Mouse (Mus musculus) v-Abl transformed pro-B cells (cell line): ENCODE data around the gene Primpol.
"Not testable (repeated sequence)": the region's sequence is repeated elsewhere in the genome, so short reads cannot be mapped to it uniquely, and the experiment has no call there.

Experiments
- in situ Hi-C, 2 experiments: fragments of 400-800 bp; cut with MboI; formaldehyde crosslinking; loops; one replicate each; pipeline ENCODE4 v1.15.1; 2025; ENCODE audit not compliant: unreplicated experiment in 2 of 2

Gene Primpol

GRCm38 (mm10) chr8:46611557-46611956 lies 5.5 kb downstream of the Primpol start:
- in situ Hi-C loops, result loop anchor here in 1 of 2 experiments (25.0 kb wide), 1 partner anchor 1076 kb away; the partner anchor contains the start of gene Ing2

GRCm38 (mm10) chr8:46606930-46607329 lies 10.1 kb downstream of the Primpol start:
- in situ Hi-C loops, result loop anchor here in 1 of 2 experiments (25.0 kb wide), 1 partner anchor 1080 kb away; the partner anchor contains the start of gene Ing2

- in situ Hi-C loops, result loop anchor here in 1 of 2 experiments (25.0 kb wide), 1 partner anchor 1084 kb away; the partner anchor contains the start of gene Ing2
Measured at GRCm38 (mm10) chr8:46603587-46603986, 13.4 kb downstream of the Primpol start.

- in situ Hi-C loops, result loop anchor here in 1 of 2 experiments (25.0 kb wide), 1 partner anchor 1086 kb away; the partner anchor contains the start of gene Ing2
Measured at GRCm38 (mm10) chr8:46600959-46601707, 15.9 kb downstream of the Primpol start.

GRCm38 (mm10) chr8:46599314-46599904 lies 17.6 kb downstream of the Primpol start:
- in situ Hi-C loops, result no loop called here

GRCm38 (mm10) chr8:46598753-46599152 lies 18.3 kb downstream of the Primpol start:
- in situ Hi-C loops, result no loop called here

GRCm38 (mm10) chr8:46598114-46598513 lies 18.9 kb downstream of the Primpol start:
- in situ Hi-C loops, result no loop called here

- in situ Hi-C loops, result no loop called here
Measured at GRCm38 (mm10) chr8:46597411-46597810, 19.6 kb downstream of the Primpol start.

- in situ Hi-C loops, result no loop called here
Measured at GRCm38 (mm10) chr8:46596530-46596929, 20.5 kb downstream of the Primpol start.

- in situ Hi-C loops, result no loop called here
Measured at GRCm38 (mm10) chr8:46595593-46595992, 21.4 kb downstream of the Primpol start.

- in situ Hi-C loops, result no loop called here
Measured at GRCm38 (mm10) chr8:46593772-46594171, 23.2 kb downstream of the Primpol start.

- in situ Hi-C loops, result no loop called here
Measured at GRCm38 (mm10) chr8:46593067-46593466, 23.9 kb downstream of the Primpol start.

GRCm38 (mm10) chr8:46588663-46589062 lies 28.3 kb downstream of the Primpol start:
- in situ Hi-C loops, result no loop called here

GRCm38 (mm10) chr8:46587911-46588310 lies 29.1 kb downstream of the Primpol start:
- in situ Hi-C loops, result no loop called here

GRCm38 (mm10) chr8:46585576-46585975 lies 31.4 kb downstream of the Primpol start:
- in situ Hi-C loops, result no loop called here

GRCm38 (mm10) chr8:46584328-46584727 lies 32.7 kb downstream of the Primpol start:
- in situ Hi-C loops, result not testable (repeated sequence)

- in situ Hi-C loops, result no loop called here
Measured at GRCm38 (mm10) chr8:46578794-46579193, 38.2 kb downstream of the Primpol start.

GRCm38 (mm10) chr8:46573964-46574363 lies 43.0 kb downstream of the Primpol start:
- in situ Hi-C loops, result no loop called here

GRCm38 (mm10) chr8:46573446-46573845 lies 43.6 kb downstream of the Primpol start:
- in situ Hi-C loops, result no loop called here

GRCm38 (mm10) chr8:46570673-46571072 lies 46.3 kb downstream of the Primpol start:
- in situ Hi-C loops, result no loop called here

GRCm38 (mm10) chr8:46569659-46570441 lies 47.2 kb downstream of the Primpol start:
- in situ Hi-C loops, result no loop called here
